Mouse (Mus musculus): ENCODE data around the gene Zfp369. TPM values are rescaled to one million over a fixed set of nuclear protein-coding genes. Genes with fewer than 3 reads are reported as not detected.

Gene Zfp369
- total RNA-seq, 2 experiments from 2014 or later, result 71.2 to 82.8 TPM

Other genes starting within 250 kb of the Zfp369 start
- gene Spata31d1c, start 245.8 kb upstream of the Zfp369 start, total RNA-seq (2021), result not detected
- gene Prss47, start 226.1 kb upstream of the Zfp369 start, total RNA-seq (2021), result not detected
- gene Mfsd14b, start 165.8 kb upstream of the Zfp369 start, total RNA-seq (2021), result 10 to 100 TPM; 44.6 to 47.3 TPM
- not detected for gene Olfr465-ps1, start 140.7 kb upstream of the Zfp369 start, total RNA-seq (2021)
- gene Olfr466, start 128.6 kb upstream of the Zfp369 start, total RNA-seq (2021), result not detected
- gene Nlrp4f, start 72.8 kb upstream of the Zfp369 start, total RNA-seq (2021), result not detected
- under 1 TPM in 1 of 2 experiments, not detected in 1; 0.30 TPM for gene Gm10775, start 19.3 kb upstream of the Zfp369 start, total RNA-seq (2021)
- gene Gm10139, start 233.9 kb downstream of the Zfp369 start, total RNA-seq (2021), result not detected